Mouse (Mus musculus) splenic B cell, adult 2 months (primary cell): ENCODE data around the gene Tenm3.
"Not testable (repeated sequence)": the region's sequence is repeated elsewhere in the genome, so short reads cannot be mapped to it uniquely, and the experiment has no call there.

ENCODE experiments used
- DNase-seq: peaks from one replicate; pipeline ENCODE4 v3.0.0-alpha.2; 2011; ENCODE audit warnings: low read depth, low spot score
- H3K27me3 ChIP-seq: 2 replicates; pipeline ENCODE4 v1.6.1; 2012; ENCODE audit warnings: mild to moderate bottlenecking, low read length, moderate library complexity, mixed read lengths; ENCODE audit not compliant: control insufficient read depth, poor library complexity, insufficient read depth, severe bottlenecking
- H3K36me3 ChIP-seq: 2 replicates; pipeline ENCODE4 v1.6.1; 2012; ENCODE audit warnings: mild to moderate bottlenecking, low read length, moderate library complexity, mixed read lengths; ENCODE audit not compliant: control insufficient read depth, poor library complexity, insufficient read depth, severe bottlenecking

Gene Tenm3

GRCm38 (mm10) chr8:48214386-48214785, 629.4 kb downstream of the Tenm3 start:
- Histone ChIP-seq H3K27me3 (peaks cover 1% of the 10 kb centered on the region; the same call in 1 of the 2 replicates), H3K36me3 (no peaks in the 10 kb centered on the region)
- DNase-seq = no peak

- peaks cover 1% of the 10 kb centered on the region; the same call in 1 of the 2 replicates for H3K27me3 ChIP-seq
- no peak for DNase-seq
- no peaks in the 10 kb centered on the region for H3K36me3 ChIP-seq
Measured at GRCm38 (mm10) chr8:48211931-48212330, 631.8 kb downstream of the Tenm3 start.

- no peak for DNase-seq
- H3K27me3 ChIP-seq = no peaks in the 10 kb centered on the region
- no peaks in the 10 kb centered on the region for H3K36me3 ChIP-seq
Measured at GRCm38 (mm10) chr8:48207567-48207966, 636.2 kb downstream of the Tenm3 start.

GRCm38 (mm10) chr8:48206922-48207321, 636.8 kb downstream of the Tenm3 start:
- no peaks in the 10 kb centered on the region for H3K36me3 ChIP-seq
- no peak for DNase-seq
- H3K27me3 ChIP-seq = no peaks in the 10 kb centered on the region

GRCm38 (mm10) chr8:48204838-48205345, 638.9 kb downstream of the Tenm3 start:
- DNase-seq = no peak
- Histone ChIP-seq H3K27me3 (no peaks in the 10 kb centered on the region), H3K36me3 (no peaks in the 10 kb centered on the region)

- H3K27me3 ChIP-seq = no peaks in the 10 kb centered on the region
- DNase-seq = no peak
Measured at GRCm38 (mm10) chr8:48204114-48204837, 639.5 kb downstream of the Tenm3 start.

GRCm38 (mm10) chr8:48203611-48204010, 640.1 kb downstream of the Tenm3 start:
- no peak for DNase-seq
- no peaks in the 10 kb centered on the region for H3K36me3 ChIP-seq
- no peaks in the 10 kb centered on the region for H3K27me3 ChIP-seq

More at GRCm38 (mm10) chr8:48204114-48204837, 639.5 kb downstream of the Tenm3 start:
- no peaks in the 10 kb centered on the region for H3K36me3 ChIP-seq

GRCm38 (mm10) chr8:48203161-48203560, 640.6 kb downstream of the Tenm3 start:
- H3K36me3 ChIP-seq = no peaks in the 10 kb centered on the region
- DNase-seq = no peak

GRCm38 (mm10) chr8:48202632-48203031, 641.1 kb downstream of the Tenm3 start:
- Histone ChIP-seq H3K36me3 (no peaks in the 10 kb centered on the region), H3K27me3 (no peaks in the 10 kb centered on the region)
- DNase-seq = no peak

More at GRCm38 (mm10) chr8:48203161-48203560, 640.6 kb downstream of the Tenm3 start:
- H3K27me3 ChIP-seq = no peaks in the 10 kb centered on the region

- H3K27me3 ChIP-seq = no peaks in the 10 kb centered on the region
- no peaks in the 10 kb centered on the region for H3K36me3 ChIP-seq
- no peak for DNase-seq
Measured at GRCm38 (mm10) chr8:48199171-48199570, 644.6 kb downstream of the Tenm3 start.

- DNase-seq = no peak
- no peaks in the 10 kb centered on the region for H3K36me3 ChIP-seq
- no peaks in the 10 kb centered on the region for H3K27me3 ChIP-seq
Measured at GRCm38 (mm10) chr8:48195971-48196370, 647.8 kb downstream of the Tenm3 start.

GRCm38 (mm10) chr8:48188586-48188985, 655.2 kb downstream of the Tenm3 start:
- H3K36me3 ChIP-seq = no peaks in the 10 kb centered on the region
- no peak for DNase-seq
- H3K27me3 ChIP-seq = no peaks in the 10 kb centered on the region

GRCm38 (mm10) chr8:48183758-48184157, 660.0 kb downstream of the Tenm3 start:
- no peaks in the 10 kb centered on the region for H3K36me3 ChIP-seq
- no peak for DNase-seq
- no peaks in the 10 kb centered on the region for H3K27me3 ChIP-seq

GRCm38 (mm10) chr8:48181000-48181399, 662.8 kb downstream of the Tenm3 start:
- DNase-seq = no peak
- no peaks in the 10 kb centered on the region for H3K36me3 ChIP-seq
- H3K27me3 ChIP-seq = no peaks in the 10 kb centered on the region

GRCm38 (mm10) chr8:48180146-48180545, 663.6 kb downstream of the Tenm3 start:
- not testable (repeated sequence) for H3K27me3 ChIP-seq, H3K36me3 ChIP-seq, DNase-seq
